Mouse (Mus musculus) neural tube, embryonic 14.5 days (tissue): ENCODE measurements at regions not wholly inside any gene's neighbourhood (a gene's known extent, or its start where the extent isn't known, plus 50 kb on each side); places are given as distances from the start of the nearest gene placed in this dataset.

ENCODE experiments used
- ATAC-seq: fragments of 200-750 bp; cut with Nextera tagmentation; 2 replicates; pipeline ENCODE4 v1.8.0; 2017; ENCODE audit warnings: low read depth, mild to moderate bottlenecking, moderate TSS enrichment, moderate library complexity
- H3K27ac ChIP-seq: fragments of 300-500 bp; sonication (generic); 2 replicates; pipeline ENCODE4 v1.5.1; 2014; ENCODE audit warnings: low read depth, mild to moderate bottlenecking, control low read depth, low read length, moderate library complexity, mixed read lengths
- H3K27me3 ChIP-seq: fragments of 300-500 bp; sonication (generic); 2 replicates; pipeline ENCODE4 v1.6.1; 2014; ENCODE audit warnings: low read length; ENCODE audit not compliant: control insufficient read depth, insufficient read depth
- H3K36me3 ChIP-seq: fragments of 300-500 bp; sonication (generic); 2 replicates; pipeline ENCODE4 v1.6.1; 2014; ENCODE audit warnings: low read length, mixed read lengths; ENCODE audit not compliant: control insufficient read depth, insufficient read depth
- H3K4me1 ChIP-seq: fragments of 300-500 bp; sonication (generic); 2 replicates; pipeline ENCODE4 v1.6.1; 2014; ENCODE audit warnings: low read length; ENCODE audit not compliant: control insufficient read depth, insufficient read depth
- H3K4me2 ChIP-seq: fragments of 300-500 bp; sonication (generic); 2 replicates; pipeline ENCODE4 v1.6.1; 2014; ENCODE audit warnings: mild to moderate bottlenecking, low read depth, low read length, control low read depth
- H3K4me3 ChIP-seq: fragments of 300-500 bp; sonication (generic); 2 replicates; pipeline ENCODE4 v1.5.1; 2014; ENCODE audit warnings: low read depth, low read length, control low read depth, mixed read lengths
- H3K9ac ChIP-seq: fragments of 300-500 bp; sonication (generic); replicated peaks from 2 replicates; pipeline ENCODE4 v1.6.1; 2014; ENCODE audit warnings: low read depth, mild to moderate bottlenecking, control low read depth, low read length, mixed read lengths
- H3K9me3 ChIP-seq: fragments of 300-500 bp; sonication (generic); 2 replicates; pipeline ENCODE4 v1.6.1; 2016; ENCODE audit warnings: low read length; ENCODE audit not compliant: control insufficient read depth
- WGBS: fragments of 180-500 bp; shearing (Covaris S2); extraction: QIAGEN DNeasy Blood & Tissue Kit; methylation state at CpG from one replicate; pipeline ENCODE4 v1.1.7; 2014; 5-methylcytosine and 5-hydroxymethylcytosine counted together

DNA sequence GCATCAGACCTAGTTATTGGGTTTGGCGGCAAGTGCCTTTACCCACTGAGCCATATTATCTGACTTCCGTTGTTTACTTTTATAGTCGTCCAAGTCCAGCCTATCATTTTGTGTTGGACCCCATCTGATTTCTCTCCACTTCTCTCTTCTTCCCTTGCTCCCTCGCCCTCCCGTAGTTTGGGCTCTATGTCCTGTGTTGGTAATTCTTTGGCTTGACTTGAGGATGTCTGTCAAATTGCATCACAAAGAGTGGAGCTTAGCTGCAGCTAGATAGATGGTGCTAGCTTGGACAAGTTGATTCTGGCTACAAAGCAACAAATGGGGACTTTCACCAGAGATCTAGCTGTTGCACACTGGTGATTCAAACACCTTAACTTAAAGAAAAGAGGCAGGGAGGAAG, 147.9 kb downstream of the Pmp22 start:
- no peak overlapping the region for H3K4me2 ChIP-seq
- no peak overlapping the region for H3K9ac ChIP-seq
- no peaks in the 10 kb centered on the region for H3K4me1 ChIP-seq
- WGBS: 88% methylated on average over 5 of the region's 5 CpGs
- ATAC-seq: no peak
- no peak overlapping the region for H3K27ac ChIP-seq
- no peaks in the 10 kb centered on the region for H3K36me3 ChIP-seq
- no peaks in the 10 kb centered on the region for H3K9me3 ChIP-seq
- H3K27me3 ChIP-seq: no peaks in the 10 kb centered on the region
- no peak overlapping the region for H3K4me3 ChIP-seq

DNA sequence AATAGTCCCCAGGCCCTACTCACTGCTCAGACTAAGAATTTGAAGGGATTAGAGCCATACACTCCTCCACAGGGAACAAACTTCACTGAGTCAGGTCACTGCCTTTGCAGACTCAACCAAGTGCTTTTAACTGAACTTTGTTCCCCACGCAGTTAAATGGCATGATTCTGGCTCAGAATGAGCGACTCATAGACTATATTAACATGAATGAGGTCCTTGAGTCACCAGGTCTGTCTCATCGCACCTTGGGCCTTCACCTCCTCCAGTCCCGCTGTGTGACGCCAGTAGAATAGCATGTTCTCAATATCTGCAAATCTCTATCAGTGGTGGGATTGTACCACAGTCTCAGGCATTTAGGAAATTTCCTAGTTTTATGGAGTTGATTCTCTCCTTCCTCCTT, 153.1 kb downstream of the Pmp22 start:
- WGBS: 91% methylated on average over 5 of the region's 5 CpGs
- ATAC-seq: no peak

DNA sequence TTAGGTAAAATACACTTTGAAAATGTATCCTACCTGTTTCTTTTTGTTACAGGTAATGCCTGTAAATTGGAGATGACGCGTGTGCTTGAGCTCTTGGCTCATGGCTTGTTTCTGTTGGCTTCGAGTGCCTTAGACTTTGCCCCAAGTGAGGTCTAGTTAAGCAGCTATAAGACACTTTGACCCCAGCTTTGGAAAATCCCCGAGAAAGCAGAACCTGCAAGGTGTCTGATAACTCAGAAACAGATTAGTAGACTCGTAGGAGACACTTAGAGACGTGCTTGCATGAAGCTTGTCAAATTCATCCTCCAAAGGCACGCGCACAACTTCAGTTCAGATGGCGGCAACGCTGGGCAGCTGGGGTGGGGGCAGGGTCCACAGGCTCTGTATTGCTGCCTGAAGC, 153.8 kb downstream of the Pmp22 start:
- 95% methylated on average over 10 of the region's 10 CpGs for WGBS
- Histone ChIP-seq H3K27ac (no peak overlapping the region), H3K36me3 (no peaks in the 10 kb centered on the region), H3K4me3 (no peak overlapping the region), H3K9me3 (no peaks in the 10 kb centered on the region), H3K4me2 (no peak overlapping the region), H3K27me3 (no peaks in the 10 kb centered on the region), H3K4me1 (no peaks in the 10 kb centered on the region), H3K9ac (no peak overlapping the region)
- no peak for ATAC-seq

More for the DNA sequence above, 153.1 kb downstream of the Pmp22 start:
- Histone ChIP-seq H3K27ac (no peak overlapping the region), H3K4me2 (no peak overlapping the region), H3K9me3 (no peaks in the 10 kb centered on the region), H3K36me3 (no peaks in the 10 kb centered on the region), H3K4me1 (no peaks in the 10 kb centered on the region), H3K9ac (no peak overlapping the region), H3K4me3 (no peak overlapping the region), H3K27me3 (no peaks in the 10 kb centered on the region)

DNA sequence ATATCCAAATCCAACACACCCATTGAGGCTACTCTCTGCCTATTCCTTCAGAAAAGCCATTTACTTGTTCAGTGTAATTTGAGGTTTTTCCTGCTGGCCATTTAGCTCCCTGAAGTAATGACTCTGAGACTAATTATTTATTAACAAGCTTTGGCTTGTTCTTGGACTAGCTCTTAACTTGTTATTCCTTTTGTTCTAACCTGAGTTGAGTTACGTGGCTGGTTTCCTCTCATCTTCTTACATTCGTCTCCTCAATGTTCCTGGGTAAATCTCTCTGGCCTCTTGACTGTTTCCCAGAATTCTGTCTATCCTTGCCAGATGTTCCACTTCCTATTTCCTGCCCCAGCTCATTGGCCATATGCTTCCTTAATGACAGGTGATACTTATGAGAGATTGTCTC, 157.2 kb downstream of the Pmp22 start:
- no peaks in the 10 kb centered on the region for H3K9me3 ChIP-seq

DNA sequence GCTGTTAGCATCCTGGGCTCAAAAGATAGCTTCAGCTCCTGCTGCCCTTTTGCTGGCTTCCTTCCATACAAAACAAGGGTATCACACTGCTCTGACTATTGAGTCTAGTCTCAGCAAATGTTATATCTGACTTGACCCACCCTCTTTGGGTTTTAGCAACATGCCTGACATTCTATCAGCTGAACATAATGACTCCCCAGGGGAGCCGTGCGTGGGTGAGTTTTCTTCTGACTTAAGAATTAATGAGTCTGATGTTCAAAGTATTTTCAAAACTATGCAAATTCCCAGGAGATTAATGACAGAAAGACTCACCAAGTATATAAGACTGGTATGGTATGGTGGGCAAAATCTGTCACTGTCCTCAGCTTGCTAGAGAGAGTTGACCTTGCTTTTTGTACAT, 159.0 kb downstream of the Pmp22 start:
- Histone ChIP-seq H3K9ac (no peak overlapping the region), H3K4me2 (no peak overlapping the region), H3K27ac (no peak overlapping the region), H3K27me3 (no peaks in the 10 kb centered on the region), H3K36me3 (no peaks in the 10 kb centered on the region), H3K9me3 (no peaks in the 10 kb centered on the region), H3K4me1 (no peaks in the 10 kb centered on the region), H3K4me3 (no peak overlapping the region)
- no peak for ATAC-seq
- 45% methylated on average over 2 of the region's 2 CpGs for WGBS

More for the DNA sequence above, 157.2 kb downstream of the Pmp22 start:
- Histone ChIP-seq H3K4me2 (no peak overlapping the region), H3K27me3 (no peaks in the 10 kb centered on the region), H3K4me3 (no peak overlapping the region), H3K27ac (no peak overlapping the region), H3K4me1 (no peaks in the 10 kb centered on the region), H3K9ac (no peak overlapping the region), H3K36me3 (no peaks in the 10 kb centered on the region)
- WGBS: 85% methylated on average over 2 of the region's 2 CpGs
- no peak for ATAC-seq

DNA sequence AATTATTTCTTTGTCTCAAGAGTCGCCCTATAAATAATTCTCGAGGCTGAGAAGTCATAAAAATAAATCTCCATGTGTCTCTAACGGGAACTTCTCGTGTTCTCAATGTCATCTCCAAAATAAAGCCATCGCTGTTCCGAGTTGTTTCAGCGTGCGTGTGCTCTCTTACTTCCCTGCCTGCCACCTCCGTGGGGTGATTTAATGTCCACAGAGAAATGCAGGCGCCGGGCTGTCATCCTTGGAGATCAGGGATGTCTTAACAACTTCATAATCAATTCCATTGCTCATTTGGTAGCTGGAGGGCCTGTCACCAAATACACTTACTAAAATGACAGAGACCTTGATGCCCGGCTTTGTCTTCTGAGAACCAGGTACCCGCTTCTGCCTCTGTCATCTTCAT, 161.8 kb downstream of the Pmp22 start:
- Histone ChIP-seq H3K9ac (no peak overlapping the region), H3K27ac (no peak overlapping the region), H3K27me3 (no peaks in the 10 kb centered on the region), H3K4me1 (no peaks in the 10 kb centered on the region), H3K36me3 (no peaks in the 10 kb centered on the region), H3K9me3 (no peaks in the 10 kb centered on the region), H3K4me3 (no peak overlapping the region), H3K4me2 (no peak overlapping the region)
- ATAC-seq: no peak; the same call in 1 of the 2 replicates
- 53% methylated on average over 13 of the region's 13 CpGs for WGBS

DNA sequence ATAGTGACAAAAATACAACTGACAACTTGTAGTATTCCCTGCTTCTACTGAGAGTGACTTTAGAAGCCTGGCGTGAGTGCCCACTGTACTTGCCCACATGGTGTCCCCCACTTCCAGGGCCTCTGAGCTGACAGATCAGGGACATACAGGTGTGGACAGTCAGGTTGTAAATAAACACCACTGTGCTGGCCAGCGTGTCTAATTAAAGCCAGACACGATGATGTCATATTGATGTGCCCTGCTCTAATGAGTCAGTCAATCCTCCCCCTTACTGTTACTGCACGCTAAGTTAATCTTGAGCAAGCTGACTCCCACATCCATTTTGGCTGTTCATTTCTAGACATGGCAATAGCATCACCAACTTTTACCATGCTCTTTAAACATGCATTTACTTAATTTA, 164.7 kb downstream of the Pmp22 start:
- Histone ChIP-seq H3K9me3 (no peaks in the 10 kb centered on the region), H3K4me2 (no peak overlapping the region), H3K36me3 (no peaks in the 10 kb centered on the region), H3K4me1 (no peaks in the 10 kb centered on the region), H3K27ac (no peak overlapping the region), H3K4me3 (no peak overlapping the region), H3K9ac (no peak overlapping the region), H3K27me3 (no peaks in the 10 kb centered on the region)
- WGBS: 68% methylated on average over 4 of the region's 4 CpGs
- no peak for ATAC-seq

DNA sequence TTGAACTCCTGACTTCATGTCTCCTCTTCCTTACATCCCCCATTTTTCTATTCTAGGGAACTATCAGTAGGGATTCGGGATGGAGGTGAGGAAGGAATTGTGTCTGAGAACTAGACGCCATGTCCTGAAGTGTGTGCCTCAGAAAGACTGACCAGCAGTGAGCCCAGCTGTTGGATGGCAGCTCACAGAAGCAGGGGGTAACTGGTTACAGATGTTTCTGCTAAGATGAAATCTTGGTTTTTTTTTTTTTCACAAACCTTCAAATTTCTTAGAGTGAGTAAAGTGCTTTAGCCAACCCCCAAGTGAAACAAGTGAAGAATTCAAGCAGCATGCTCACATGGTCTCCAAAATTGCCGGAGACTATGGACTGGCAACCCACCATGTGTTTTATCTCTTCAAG, 165.7 kb downstream of the Pmp22 start:
- H3K27me3 ChIP-seq: no peaks in the 10 kb centered on the region
- H3K36me3 ChIP-seq: no peaks in the 10 kb centered on the region
- H3K4me3 ChIP-seq: no peak overlapping the region
- WGBS: 76% methylated on average over 3 of the region's 3 CpGs
- H3K27ac ChIP-seq: no peak overlapping the region
- no peak overlapping the region for H3K9ac ChIP-seq
- no peak for ATAC-seq
- no peaks in the 10 kb centered on the region for H3K9me3 ChIP-seq
- no peak overlapping the region for H3K4me2 ChIP-seq
- H3K4me1 ChIP-seq: 0 out of 2 replicates have a peak, but pooled peaks cover under 1% of the 10 kb centered on the region

- no peak for ATAC-seq
- Histone ChIP-seq H3K27ac (no peak overlapping the region), H3K36me3 (no peaks in the 10 kb centered on the region), H3K4me1 (0 out of 2 replicates have a peak, but pooled peaks cover 5% of the 10 kb centered on the region), H3K9ac (no peak overlapping the region), H3K9me3 (no peaks in the 10 kb centered on the region), H3K4me3 (no peak overlapping the region), H3K4me2 (no peak overlapping the region), H3K27me3 (no peaks in the 10 kb centered on the region)
- 70% methylated on average over 3 of the region's 3 CpGs for WGBS
Measured at GRCm38 (mm10) chr11:63296476-63296875, 167.7 kb downstream of the Pmp22 start.
